Mouse (Mus musculus): ENCODE results near the gene Slc6a21.
"Not testable (repeated sequence)": the region's sequence is repeated elsewhere in the genome, so short reads cannot be mapped to it uniquely, and the experiment has no call there.

The Slc6a21 gene

DNA sequence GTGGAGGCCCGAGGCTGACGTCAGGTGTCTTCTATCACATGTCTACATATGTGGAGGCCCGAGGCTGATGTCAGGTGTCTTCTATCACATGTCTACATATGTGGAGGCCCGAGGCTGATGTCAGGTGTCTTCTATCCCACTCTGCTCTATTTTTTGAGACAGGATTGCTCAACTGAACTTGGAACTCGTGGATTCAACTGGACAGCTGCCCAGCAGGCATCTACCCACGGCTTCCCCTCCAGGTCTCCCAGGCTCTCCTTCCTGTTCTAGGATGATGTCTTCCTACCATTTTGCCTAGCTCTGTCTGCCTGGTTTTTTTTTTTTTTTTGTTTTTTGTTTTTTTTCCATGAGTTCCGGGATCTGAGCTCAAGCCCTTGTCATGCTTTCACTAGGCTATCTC is 21.5 kb upstream of the Slc6a21 start:
- DNase-seq (ENCODE audit: low spot score in 2 of 2), result not testable (repeated sequence)

DNA sequence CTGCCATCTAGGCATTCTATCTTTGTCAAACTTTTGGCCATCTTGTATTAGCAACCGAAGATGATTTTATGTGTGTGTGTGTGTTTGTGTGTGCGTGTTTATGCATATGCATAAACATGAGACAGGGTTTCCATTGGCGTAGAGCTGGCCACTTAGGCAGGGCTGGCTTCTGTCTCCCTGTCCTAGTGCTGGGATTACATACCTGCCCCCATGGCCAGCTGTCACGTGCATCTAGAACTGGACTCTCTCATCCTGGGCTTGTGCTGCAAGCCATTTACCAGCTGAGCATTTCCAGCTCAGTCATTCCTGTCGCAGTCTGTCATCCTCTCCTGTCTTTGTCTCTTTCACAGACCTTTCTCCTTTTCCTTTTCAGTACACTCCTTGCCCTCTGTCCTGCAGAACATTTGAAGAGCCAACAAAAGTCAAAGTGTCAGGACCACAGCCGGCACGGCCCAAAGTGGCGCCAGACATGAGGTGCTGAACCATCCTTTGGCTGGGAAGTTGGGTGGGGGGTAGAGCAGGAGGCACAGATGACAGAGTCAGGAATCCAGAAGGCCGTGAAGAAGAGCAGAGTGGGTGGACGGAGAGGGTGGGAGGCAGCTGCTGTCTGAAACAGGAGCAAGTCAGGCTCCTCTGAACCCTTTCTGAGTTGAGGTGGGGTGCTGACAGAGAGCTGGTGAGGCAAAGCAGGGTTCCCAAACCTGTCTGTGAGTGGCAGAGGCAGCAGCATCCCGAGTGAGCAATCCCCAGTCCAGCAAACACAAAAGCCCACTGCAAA is 20.1 kb upstream of the Slc6a21 start:
- no peak for DNase-seq (ENCODE audit: low spot score in 2 of 2)

DNA sequence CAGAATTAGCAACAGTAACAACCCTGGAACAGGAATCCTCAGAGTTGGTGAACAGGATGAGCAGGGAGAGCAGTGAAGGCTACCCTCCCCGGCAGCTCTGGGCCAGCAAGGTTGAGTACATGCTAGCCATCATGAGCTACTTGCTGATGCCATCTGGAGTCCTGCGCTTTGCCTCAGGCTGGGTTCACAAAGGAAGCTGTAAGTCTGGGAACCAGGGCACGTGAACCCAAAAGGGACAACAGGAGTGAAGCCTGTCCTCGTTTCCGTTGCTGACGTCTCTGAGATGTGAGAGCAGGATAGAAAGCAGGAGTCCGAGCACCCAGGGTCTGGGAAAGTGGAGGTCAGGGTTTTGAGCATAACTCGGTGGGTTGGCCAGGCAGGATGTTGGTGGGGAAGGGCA is 18.0 kb upstream of the Slc6a21 start:
- no peak for DNase-seq (ENCODE audit: low spot score in 2 of 2)

DNA sequence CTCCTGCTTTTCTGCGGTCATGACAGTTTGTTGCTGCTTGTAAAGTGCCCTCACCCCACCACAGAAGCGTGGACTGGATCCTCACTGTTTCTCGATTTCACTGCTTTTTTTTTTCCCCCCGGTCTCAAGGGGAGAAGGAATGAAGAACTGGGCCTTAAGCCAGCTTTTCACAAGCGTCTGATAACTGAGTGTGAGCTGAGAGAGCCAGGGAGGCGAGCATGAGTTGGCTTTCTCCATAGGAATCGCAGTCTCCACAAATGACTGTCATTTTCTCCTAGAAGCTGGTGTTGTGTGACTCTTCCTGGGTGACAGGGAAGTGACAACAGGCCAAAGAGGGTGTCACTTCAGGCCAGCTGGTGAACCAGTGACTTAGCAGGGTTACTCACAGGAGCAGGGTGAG is 15.0 kb upstream of the Slc6a21 start:
- no peak for DNase-seq (ENCODE audit: low spot score in 2 of 2)

DNA sequence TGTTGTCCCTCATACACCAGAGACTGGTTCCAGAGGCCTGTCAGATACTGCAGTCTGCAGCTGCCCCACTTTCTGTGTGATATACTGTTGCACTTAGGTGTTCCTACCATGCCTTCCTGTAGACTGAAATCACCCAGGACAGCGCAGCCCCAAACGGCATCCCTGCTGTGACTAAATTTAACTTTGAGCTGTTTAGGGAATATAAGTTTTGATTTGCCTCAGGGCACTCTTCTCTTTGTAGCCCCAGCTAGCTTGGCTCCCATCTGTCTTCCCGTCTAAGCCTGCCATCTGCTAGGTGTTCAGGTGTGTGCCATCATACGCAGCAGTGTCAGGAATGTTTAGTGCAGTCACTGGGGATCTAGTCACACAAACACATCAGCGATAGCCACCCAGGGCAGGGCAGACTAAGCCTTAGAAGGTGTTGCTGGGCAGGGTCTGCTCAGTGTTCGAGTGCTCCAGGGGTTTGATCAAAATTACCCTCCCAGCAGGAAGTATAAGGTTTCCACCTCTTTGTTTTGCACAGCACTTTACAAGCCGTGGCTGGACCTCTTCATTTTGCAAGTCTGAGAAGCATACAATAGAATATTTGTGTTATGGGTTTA is 14.2 kb upstream of the Slc6a21 start:
- DNase-seq (ENCODE audit: low spot score in 2 of 2), result no peak

DNA sequence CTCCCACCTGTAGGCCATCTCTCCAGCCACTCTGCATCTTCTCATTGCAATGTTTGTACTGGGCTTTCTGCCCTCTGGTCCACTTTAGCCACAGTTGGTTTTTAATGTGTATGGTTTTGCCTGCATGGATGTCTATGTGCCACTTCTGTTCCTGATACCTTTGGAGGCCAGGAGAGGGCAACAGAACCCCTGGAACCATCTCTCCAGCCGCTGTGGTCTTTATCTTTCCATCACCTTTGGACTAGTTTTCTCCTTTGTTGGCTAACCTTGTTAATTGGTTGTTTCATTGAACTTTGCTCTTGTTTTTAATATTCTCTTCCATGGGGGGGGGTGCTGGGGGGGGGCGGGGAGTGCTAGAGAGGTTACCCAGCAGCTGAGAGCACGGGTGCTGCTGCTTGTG is 13.0 kb upstream of the Slc6a21 start:
- DNase-seq (ENCODE audit: low spot score in 2 of 2), result no peak

GRCm38 (mm10) chr7:45265518-45265917 is 11.8 kb upstream of the Slc6a21 start:
- no peak for DNase-seq (ENCODE audit: low spot score in 2 of 2)

DNA sequence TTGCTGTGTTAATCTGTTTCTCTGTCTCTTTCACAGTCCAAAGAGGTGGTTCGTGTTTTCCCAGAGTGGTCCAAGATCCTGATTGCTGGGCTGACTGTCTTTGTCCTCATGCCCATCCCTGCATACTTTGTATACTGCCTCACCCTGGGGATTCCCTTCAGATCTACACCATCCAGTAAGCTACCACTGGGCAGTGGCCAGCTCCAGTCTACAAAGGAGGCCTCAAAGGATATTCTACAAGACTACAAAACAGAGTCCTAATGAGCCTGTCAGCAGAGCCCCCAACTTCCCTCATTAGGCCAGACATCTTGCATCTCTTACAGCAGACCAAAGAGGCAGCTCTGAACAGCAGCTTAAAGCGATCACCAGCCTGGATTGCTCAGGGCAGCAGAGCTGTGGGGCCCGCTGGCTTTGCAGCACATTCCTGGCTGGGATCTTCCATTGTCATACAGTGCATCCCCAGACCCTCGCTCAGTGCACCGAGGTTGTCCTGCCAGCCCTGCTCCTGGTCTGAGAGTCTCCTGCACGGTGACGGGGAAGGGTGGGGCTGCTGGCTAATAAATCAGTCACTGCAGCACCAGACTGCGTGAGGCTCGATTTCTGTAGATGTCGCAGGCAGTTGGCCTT is 4.4 kb upstream of the Slc6a21 start:
- DNase-seq (ENCODE audit: low spot score in 2 of 2), result no peak

DNA sequence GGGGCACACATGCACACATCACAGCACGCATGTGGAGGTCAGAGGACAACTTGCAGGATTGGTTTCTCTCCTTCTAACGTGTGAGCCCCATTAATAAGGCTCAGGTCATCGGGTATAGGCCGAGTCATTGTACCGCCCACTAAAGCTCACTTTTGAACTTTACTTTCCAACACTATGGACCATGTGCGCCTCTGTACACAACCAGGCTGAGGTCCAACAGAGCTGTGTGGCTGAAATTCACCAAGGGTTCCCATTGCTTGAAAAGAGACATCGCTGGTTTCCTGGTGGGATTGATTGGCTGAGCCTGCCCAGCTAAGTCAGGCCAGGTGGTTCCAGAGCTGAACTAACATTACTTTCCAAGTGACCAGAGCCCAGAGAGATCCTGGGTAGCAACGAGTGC is 3.6 kb upstream of the Slc6a21 start:
- DNase-seq (ENCODE audit: low spot score in 2 of 2), result no peak

GRCm38 (mm10) chr7:45286486-45286885 is 9.2 kb downstream of the Slc6a21 start:
- no peak for DNase-seq (ENCODE audit: low spot score in 2 of 2)

DNA sequence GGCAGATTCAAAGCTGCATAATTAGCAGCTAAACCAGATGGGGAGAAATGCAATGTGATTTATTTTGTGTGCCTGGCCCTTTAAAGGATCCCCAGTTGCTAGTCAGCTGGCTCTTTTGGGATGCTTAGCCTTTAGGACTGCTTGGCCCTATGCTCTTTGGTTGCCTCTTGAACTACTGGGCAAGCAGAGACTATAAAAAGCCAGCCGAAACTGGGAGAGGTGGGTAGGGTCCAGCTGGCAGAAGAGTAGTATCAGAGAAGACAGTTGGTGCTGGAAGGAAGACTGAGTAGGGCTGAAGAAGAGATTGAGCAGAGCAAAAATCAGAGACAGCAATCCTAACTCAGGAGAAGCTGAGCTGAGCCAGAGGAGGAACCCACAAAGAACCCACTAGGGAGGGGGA is 19.3 kb downstream of the Slc6a21 start:
- DNase-seq (ENCODE audit: low spot score in 2 of 2), result no peak

GRCm38 (mm10) chr7:45297563-45297962 is 20.2 kb downstream of the Slc6a21 start:
- DNase-seq (ENCODE audit: low spot score in 2 of 2), result no peak

GRCm38 (mm10) chr7:45299752-45300151 is 22.4 kb downstream of the Slc6a21 start:
- DNase-seq (ENCODE audit: low spot score in 2 of 2), result peak; percentile 38 to 73

- peak; percentile 13 to 25 for DNase-seq (ENCODE audit: low spot score in 2 of 2)
Measured at GRCm38 (mm10) chr7:45300270-45300669, 23.0 kb downstream of the Slc6a21 start.

DNA sequence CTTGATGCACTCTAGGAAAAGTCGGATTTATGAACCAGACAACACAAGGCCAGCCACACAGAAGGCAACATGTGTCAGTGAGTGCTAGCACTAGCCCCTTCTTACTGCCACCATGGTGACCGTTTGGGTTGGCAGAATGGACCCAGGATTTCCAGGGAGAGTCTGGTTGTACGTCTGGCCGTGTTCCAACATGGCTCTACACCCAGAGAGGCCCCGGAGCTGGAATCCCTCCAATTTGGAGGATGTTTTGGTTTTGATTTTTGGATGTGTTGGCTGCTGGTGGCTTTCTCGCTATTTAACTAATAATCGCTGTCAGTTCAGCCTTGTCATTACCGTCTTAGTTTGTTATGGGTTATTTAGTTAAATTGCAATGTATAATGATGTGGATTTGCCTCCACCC is 25.3 kb downstream of the Slc6a21 start:
- DNase-seq (ENCODE audit: low spot score in 2 of 2), result no peak

DNA sequence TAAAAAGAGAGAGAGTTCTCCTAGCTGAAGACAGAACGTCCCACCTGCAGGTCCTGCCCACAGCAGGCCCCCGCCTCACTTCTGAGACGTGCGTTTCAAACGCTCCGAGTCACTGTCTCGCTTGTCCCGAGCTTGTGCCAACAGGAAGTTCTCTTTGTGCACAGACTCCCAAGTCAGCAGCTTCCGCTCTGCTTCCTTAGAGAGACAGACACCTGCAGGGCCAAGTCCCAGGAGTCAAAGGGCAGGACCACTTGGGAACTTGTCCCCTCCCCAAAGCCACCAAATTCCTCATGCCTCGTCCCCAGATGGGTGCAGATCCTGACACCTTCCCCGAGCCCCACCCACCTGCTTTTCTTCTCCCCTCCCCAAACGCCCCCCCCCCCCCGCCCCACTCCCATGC is 27.6 kb downstream of the Slc6a21 start:
- DNase-seq (ENCODE audit: low spot score in 2 of 2), result no peak

DNA sequence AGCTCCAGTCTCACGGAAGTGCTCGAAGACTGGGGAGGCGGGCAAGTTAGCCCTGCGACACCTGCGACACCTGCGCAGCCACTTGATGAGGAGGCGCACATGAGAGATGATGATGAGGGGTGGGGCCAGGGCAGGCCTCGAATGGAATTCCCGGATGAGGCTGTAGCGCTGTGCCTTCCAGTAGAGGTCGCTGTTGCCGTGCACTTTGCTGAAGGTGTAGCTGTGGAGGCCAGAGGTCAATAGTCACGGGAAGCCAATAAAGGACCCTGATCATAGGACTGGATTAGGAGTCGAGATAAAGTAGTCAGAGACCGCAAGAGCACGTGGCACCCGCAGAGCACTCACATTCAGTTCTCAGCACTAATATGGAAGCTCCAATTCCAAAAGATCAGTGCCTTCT is 28.0 kb downstream of the Slc6a21 start:
- peak; percentile 35 to 50 for DNase-seq (ENCODE audit: low spot score in 2 of 2)

DNA sequence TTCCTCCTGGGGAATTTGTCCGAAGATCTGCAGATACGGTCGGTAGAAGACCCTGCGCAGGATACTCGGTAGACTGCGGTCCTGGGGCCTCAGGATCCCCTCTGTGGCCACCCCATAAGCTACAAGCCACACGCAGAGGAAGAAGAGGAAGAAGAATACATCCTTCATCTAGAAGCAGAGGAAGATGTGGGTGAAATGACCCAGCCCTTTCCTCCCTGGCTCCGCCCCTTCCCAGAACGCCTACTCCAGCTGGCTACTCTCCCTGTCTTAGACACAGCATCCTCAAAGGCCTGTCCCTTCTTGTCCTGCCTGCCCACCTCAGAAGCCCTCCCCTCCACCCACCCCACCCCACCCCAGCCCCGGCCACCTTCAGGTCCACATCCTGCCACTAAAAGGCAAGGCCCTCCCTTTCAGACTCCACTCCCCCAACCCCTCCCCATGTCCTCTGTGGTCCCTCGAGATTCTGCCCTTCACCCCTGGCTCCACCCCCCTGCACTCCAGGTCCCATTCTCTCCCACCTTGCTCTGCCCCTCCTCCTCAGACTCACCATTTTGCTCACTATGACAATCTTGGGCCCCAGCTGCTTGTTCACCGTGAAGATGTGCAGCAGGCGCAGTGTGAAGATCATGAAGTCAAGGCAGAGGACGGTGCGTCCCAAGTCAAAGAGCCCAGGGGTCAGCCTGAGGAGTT is 31.4 kb downstream of the Slc6a21 start:
- DNase-seq (ENCODE audit: low spot score in 2 of 2), result no peak

- DNase-seq (ENCODE audit: low spot score in 2 of 2), result peak; percentile 44 to 63
Measured at GRCm38 (mm10) chr7:45309455-45309854, 32.1 kb downstream of the Slc6a21 start.

DNA sequence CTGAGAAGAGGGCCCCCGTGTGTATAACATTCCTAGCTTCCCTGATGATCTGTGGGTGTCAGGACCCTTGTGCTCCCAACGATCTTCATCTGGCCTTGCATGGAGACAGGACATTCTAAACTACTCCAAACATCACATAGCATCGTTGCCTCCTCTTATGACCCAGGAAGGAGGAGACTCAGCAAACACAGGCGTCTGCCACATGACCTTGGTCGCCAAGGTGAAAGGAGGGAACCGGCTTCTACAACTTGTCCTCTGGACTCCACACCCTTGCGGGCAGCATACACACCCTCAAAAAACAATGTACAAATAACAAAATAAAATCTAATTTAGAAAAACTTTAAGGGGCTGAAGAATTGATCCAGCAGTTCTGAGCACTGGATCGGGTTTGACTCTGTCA is 34.7 kb downstream of the Slc6a21 start:
- no peak for DNase-seq (ENCODE audit: low spot score in 2 of 2)

- no peak for DNase-seq (ENCODE audit: low spot score in 2 of 2)
Measured at GRCm38 (mm10) chr7:45312686-45313453, 35.6 kb downstream of the Slc6a21 start.

DNA sequence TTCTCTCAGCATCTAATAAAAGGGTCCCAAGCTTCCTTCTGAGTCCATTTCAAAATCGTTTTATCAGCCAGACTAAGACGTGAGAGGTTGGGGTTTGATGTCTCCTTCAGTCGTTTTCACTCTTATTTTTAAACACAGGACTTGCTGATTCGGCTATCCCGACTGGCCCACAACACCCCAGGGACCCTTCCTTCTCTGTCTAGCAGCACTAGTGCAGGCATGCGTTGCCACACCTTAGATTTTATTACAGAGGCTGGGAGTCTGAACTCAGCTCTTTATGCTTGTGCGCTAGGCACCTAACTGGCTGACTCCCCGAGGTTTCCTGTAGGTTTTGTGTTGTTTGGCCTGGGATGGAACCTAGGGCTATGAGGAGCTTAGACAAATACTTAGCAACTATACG is 36.2 kb downstream of the Slc6a21 start:
- no peak for DNase-seq (ENCODE audit: low spot score in 2 of 2)
